Comparison of ENCODE assay signal across 8 mouse cellular contexts in the genomic region with DNA sequence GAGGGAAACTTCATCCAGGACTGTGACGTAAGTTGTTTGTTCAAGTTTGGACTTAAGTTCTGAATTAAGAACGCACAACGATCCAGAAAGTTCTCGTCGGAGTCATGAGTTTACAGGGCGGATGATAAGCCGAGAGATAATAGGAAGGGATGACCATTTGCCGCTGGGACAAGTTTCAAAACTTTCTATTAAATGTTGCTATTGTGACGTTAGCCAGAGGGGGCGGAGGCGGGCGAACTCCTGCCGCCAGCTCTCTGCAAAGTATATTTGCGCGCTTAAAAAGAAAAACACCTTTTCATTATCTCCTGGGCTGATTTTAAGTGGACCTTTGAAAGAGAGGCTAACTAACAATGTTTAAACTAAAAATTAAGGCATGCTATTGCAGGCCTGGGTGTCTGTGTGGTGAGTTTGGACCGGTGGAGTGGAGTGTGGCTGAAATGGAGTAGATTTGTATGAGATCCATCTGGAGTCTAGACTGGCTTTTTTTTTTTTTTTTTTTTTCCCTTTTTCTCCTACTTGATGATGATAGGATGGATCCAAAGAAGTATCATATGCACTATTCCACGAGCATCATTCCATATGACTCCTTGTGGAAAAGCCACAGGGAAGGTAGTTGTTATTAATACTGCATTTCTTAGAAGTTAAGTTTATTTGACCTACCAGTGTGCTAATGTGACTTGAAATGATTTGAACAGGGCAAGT. TPM values are rescaled to one million over a fixed set of nuclear protein-coding genes. Genes with fewer than 3 reads are reported as not detected.
A peak's percentile ranks its signal among the peaks of the same experiment; 100 is the strongest.
DNase-seq lines count a peak whose midpoint lies in the region; ATAC-seq and TF ChIP-seq lines count a peak whose summit lies in the region.

No protein-coding gene starts in this region.

- no peaks in the 10 kb centered on the region for H3K4me1 ChIP-seq in forebrain, embryonic 11.5 days (replicated peaks; ENCODE audit: control insufficient read depth, insufficient read depth, low read length)
- peaks cover 12% of the 10 kb centered on the region for H3K4me1 ChIP-seq in hindbrain, embryonic 10.5 days (replicated peaks)
- H3K4me1 ChIP-seq in limb, embryonic 10.5 days, result peaks cover 10% of the 10 kb centered on the region

- no peaks in the 10 kb centered on the region for H3K27me3 ChIP-seq in forebrain, embryonic 11.5 days (ENCODE audit: control insufficient read depth, insufficient read depth, low read length)
- no peaks in the 10 kb centered on the region for H3K27me3 ChIP-seq in hindbrain, embryonic 10.5 days (ENCODE audit: insufficient read depth, poor library complexity, severe bottlenecking)
- no peaks in the 10 kb centered on the region for H3K27me3 ChIP-seq in limb, embryonic 10.5 days (ENCODE audit: low read depth, poor library complexity, severe bottlenecking)

- no peaks in the 10 kb centered on the region for H3K9me3 ChIP-seq in forebrain, embryonic 11.5 days (ENCODE audit: control insufficient read depth, low read length)
- no peaks in the 10 kb centered on the region for H3K9me3 ChIP-seq in hindbrain, embryonic 10.5 days
- no peaks in the 10 kb centered on the region for H3K9me3 ChIP-seq in limb, embryonic 10.5 days (replicated peaks)

- peak; percentile 35 for DNase-seq in gastrocnemius, adult 2 months
- DNase-seq in gastrocnemius, postnatal 25 days, result no peak
- DNase-seq in adrenal gland, postnatal 10 days, result peak; percentile 59
- DNase-seq in forebrain, embryonic 11.5 days (ENCODE audit: low spot score), result peak; percentile 67
- DNase-seq in hindbrain, embryonic 10.5 days (ENCODE audit: low spot score), result peak; percentile 46
- peak; percentile 52 for DNase-seq in limb, embryonic 10.5 days (ENCODE audit: low spot score)
- DNase-seq in mesoderm, embryonic 11.5 days (ENCODE audit: low read depth, low spot score), result peak; percentile 50
- peak; percentile 70 to 84 for DNase-seq in spleen, postnatal 4 days (ENCODE audit: low spot score in 2 of 2)

- peak overlapping the region; percentile 97 for H3K4me3 ChIP-seq in gastrocnemius, adult 2 months
- peak overlapping the region; percentile 80 for H3K4me3 ChIP-seq in forebrain, embryonic 11.5 days (ENCODE audit: low read depth, low read length)
- peak overlapping the region; percentile 82 for H3K4me3 ChIP-seq in hindbrain, embryonic 10.5 days
- peak overlapping the region; percentile 72 for H3K4me3 ChIP-seq in limb, embryonic 10.5 days

- H3K9ac ChIP-seq in forebrain, embryonic 11.5 days (ENCODE audit: low read length), result peak overlapping the region; percentile 71

- peak overlapping the region; percentile 83 for H3K4me2 ChIP-seq in forebrain, embryonic 11.5 days (ENCODE audit: low read depth, low read length, severe bottlenecking)

- H3K36me3 ChIP-seq in forebrain, embryonic 11.5 days (ENCODE audit: control insufficient read depth, insufficient read depth, low read length), result no peaks in the 10 kb centered on the region
- no peaks in the 10 kb centered on the region for H3K36me3 ChIP-seq in hindbrain, embryonic 10.5 days
- no peaks in the 10 kb centered on the region for H3K36me3 ChIP-seq in limb, embryonic 10.5 days

- ATAC-seq in forebrain, embryonic 11.5 days (replicated peaks; ENCODE audit: low FRiP score), result peak; percentile 26; the same call in 1 of the 2 replicates

- intact Hi-C loops in gastrocnemius, adult 2 months (cut with DNase I), result loop anchor here (5.0 kb wide), 1 partner anchor 75 kb away; a partner anchor contains a TSS

- peak overlapping the region; percentile 84 for H3K27ac ChIP-seq in gastrocnemius, adult 2 months
- H3K27ac ChIP-seq in forebrain, embryonic 11.5 days (ENCODE audit: low read depth, low read length), result no peak overlapping the region; the same call in 1 of the 2 replicates
- H3K27ac ChIP-seq in hindbrain, embryonic 10.5 days, result peak overlapping the region; percentile 93
- peak overlapping the region; percentile 90 for H3K27ac ChIP-seq in limb, embryonic 10.5 days

- 5% methylated on average over 17 of the region's 17 CpGs for WGBS in forebrain, embryonic 11.5 days
- WGBS in hindbrain, embryonic 10.5 days, result 4% methylated on average over 17 of the region's 17 CpGs
- WGBS in limb, embryonic 10.5 days, result 8% methylated on average over 17 of the region's 17 CpGs

- peak; percentile 44 for TF ChIP-seq CTCF in gastrocnemius, adult 2 months (IDR thresholded peaks at IDR 0.05)

RNA-seq across cellular contexts. Expression of a gene that starts 0.9 kb away (rescaled TPM):
- 1 to 10 TPM; 1.2 TPM for total RNA-seq in gastrocnemius, adult 2 months (2021)
- 1 to 10 TPM; 1.9 to 2.2 TPM for total RNA-seq in gastrocnemius, postnatal 25 days (2021)
- 10 to 100 TPM; 13.6 to 14.7 TPM for total RNA-seq in adrenal gland, postnatal 10 days (2021)
- 18.0 and 18.9 TPM in 2 replicates for polyA plus RNA-seq in forebrain, embryonic 11.5 days (2014; fragmentation: Nextera tagmentation; extraction: Ambion mirVana)
- polyA plus RNA-seq in hindbrain, embryonic 10.5 days (2016; fragmentation: Nextera tagmentation; extraction: Ambion mirVana), result 15.7 and 16.5 TPM in 2 replicates
- 13.3 and 16.5 TPM in 2 replicates for polyA plus RNA-seq in limb, embryonic 10.5 days (2016; fragmentation: Nextera tagmentation; extraction: Ambion mirVana)

RNA-seq across cellular contexts. Expression of a gene that starts 32.9 kb away (rescaled TPM):
- total RNA-seq in gastrocnemius, adult 2 months (2021), result 1 to 10 TPM; 4.2 to 4.7 TPM
- 1 to 10 TPM; 3.6 to 5.5 TPM for total RNA-seq in gastrocnemius, postnatal 25 days (2021)
- total RNA-seq in adrenal gland, postnatal 10 days (2021), result 10 to 100 TPM in 1 of 2 experiments, 1 to 10 TPM in 1; 8.8 to 13.4 TPM
- polyA plus RNA-seq in forebrain, embryonic 11.5 days (2014; fragmentation: Nextera tagmentation; extraction: Ambion mirVana), result 20.7 and 24.8 TPM in 2 replicates
- polyA plus RNA-seq in hindbrain, embryonic 10.5 days (2016; fragmentation: Nextera tagmentation; extraction: Ambion mirVana), result 15.9 and 18.0 TPM in 2 replicates
- 24.4 and 24.9 TPM in 2 replicates for polyA plus RNA-seq in limb, embryonic 10.5 days (2016; fragmentation: Nextera tagmentation; extraction: Ambion mirVana)

Comparison
In these comparisons a context has a peak if more than half of its experiments do, and no peak if none do; other contexts are left out.
1. RNA of a gene that starts 0.9 kb away (total RNA-seq): 13.6 to 14.7 TPM in adrenal gland, postnatal 10 days; 1.9 to 2.2 TPM in gastrocnemius, postnatal 25 days and 1.2 TPM in gastrocnemius, adult 2 months; every median in the first group is over 4 times any median in the second.
2. Peak in every context shown above with its lines, with median percentiles within 50 percentile points of each other: H3K4me3 ChIP-seq.